26 mouse cellular contexts compared by ENCODE assay signal in the genomic region with DNA sequence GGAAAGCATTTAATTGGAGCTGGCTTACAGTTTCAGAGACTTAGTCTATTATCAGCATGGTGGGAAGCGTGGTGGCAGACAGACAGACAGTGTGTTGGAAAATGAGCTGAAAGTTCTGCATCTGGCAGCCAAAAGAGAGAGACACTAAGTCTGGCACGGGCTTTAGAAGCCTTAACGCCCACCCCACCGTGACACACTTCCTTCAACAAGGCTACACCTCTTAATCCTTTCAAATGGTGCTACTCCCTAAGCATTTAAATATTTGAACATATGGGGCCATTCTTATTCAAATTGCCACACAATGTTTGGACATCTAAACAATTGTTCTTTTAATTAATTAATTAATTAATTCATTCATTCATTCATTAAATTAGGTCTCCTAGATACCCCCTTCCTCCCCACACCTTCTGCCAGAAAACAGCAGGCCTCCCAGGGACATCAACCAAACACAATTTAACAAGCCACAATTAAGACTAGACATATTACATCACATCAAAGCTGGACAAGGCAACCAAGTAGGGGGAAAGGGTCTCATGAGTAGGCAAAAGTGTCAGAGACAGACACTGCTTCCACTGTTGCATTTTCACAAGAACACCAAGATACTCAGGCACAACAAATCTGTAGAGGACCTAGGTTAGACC.
DNase-seq lines count a peak whose midpoint lies in the region; ATAC-seq lines count a peak whose summit lies in the region.
"Had no signal": no experiment of that assay in that cellular context is flagged by ENCODE, and none has a peak within 500 bp of the region (broad histone marks: within the 10 kb centered on the region; RNA-seq: fewer than 3 reads in every experiment).

No protein-coding gene starts in this region.

- H3K4me2 ChIP-seq in hindbrain, embryonic 11.5 days (replicated peaks; ENCODE audit: low read depth, low read length): no peak overlapping the region
- H3K4me2 ChIP-seq in forebrain, embryonic 14.5 days (ENCODE audit: low read length): no peak overlapping the region
- H3K4me2 ChIP-seq: embryonic facial prominence, embryonic 12.5 days; embryonic facial prominence, embryonic 15.5 days; heart, embryonic 13.5 days; hindbrain, embryonic 14.5 days had no signal

- H3K4me3 ChIP-seq in hindbrain, embryonic 11.5 days (ENCODE audit: low read depth, low read length): no peak overlapping the region
- H3K4me3 ChIP-seq in hindbrain, embryonic 10.5 days: no peak overlapping the region
- H3K4me3 ChIP-seq in forebrain, embryonic 14.5 days (ENCODE audit: low read depth, low read length): no peak overlapping the region
- H3K4me3 ChIP-seq: embryonic facial prominence, embryonic 12.5 days; embryonic facial prominence, embryonic 15.5 days; heart, adult 2 months; heart, embryonic 10.5 days; heart, embryonic 13.5 days had no signal

- no peak for DNase-seq in hindbrain, embryonic 11.5 days (ENCODE audit: low spot score)
- no peak for DNase-seq in hindbrain, embryonic 10.5 days (ENCODE audit: low spot score)
- DNase-seq in retina, postnatal 1 day: peak; percentile 27
- no peak for DNase-seq in retina, embryonic 14.5 days (ENCODE audit: low spot score)
- peak; percentile 66 for DNase-seq in forebrain, embryonic 14.5 days (ENCODE audit: low spot score)
- no peak for DNase-seq in ovary, postnatal 14 days (ENCODE audit: low spot score)
- no peak for DNase-seq in kidney, postnatal 4 days
- DNase-seq: adrenal gland, adult 2 months; adrenal gland, postnatal 14 days; cerebellum, adult 11-12 months; cerebellum, adult 8-10 months; cerebellum, postnatal 10 days; cerebellum, postnatal 36 days; gastrocnemius, postnatal 10 days; gastrocnemius, postnatal 36 days; heart, adult 2 months; heart, postnatal 14 days; heart, postnatal 4 days; kidney, adult 2 months had no signal

- no peaks in the 10 kb centered on the region for H3K4me1 ChIP-seq in hindbrain, embryonic 11.5 days (replicated peaks; ENCODE audit: control insufficient read depth, insufficient read depth, low read length)
- no peaks in the 10 kb centered on the region for H3K4me1 ChIP-seq in hindbrain, embryonic 10.5 days (replicated peaks)
- no peaks in the 10 kb centered on the region for H3K4me1 ChIP-seq in forebrain, embryonic 14.5 days (ENCODE audit: control insufficient read depth, insufficient read depth, low read length)
- H3K4me1 ChIP-seq: embryonic facial prominence, embryonic 12.5 days; embryonic facial prominence, embryonic 15.5 days; heart, embryonic 10.5 days; heart, embryonic 13.5 days had no signal

- 69% methylated on average over 4 of the region's 4 CpGs for WGBS in hindbrain, embryonic 11.5 days
- WGBS in hindbrain, embryonic 10.5 days: 86% methylated on average over 4 of the region's 4 CpGs
- WGBS in forebrain, embryonic 14.5 days: 27% methylated on average over 4 of the region's 4 CpGs

- ATAC-seq in hindbrain, embryonic 11.5 days (ENCODE audit: low FRiP score): peak; percentile 57; the same call in 1 of the 2 replicates
- peak; percentile 78 for ATAC-seq in forebrain, embryonic 14.5 days
- ATAC-seq: CD4-positive, CD25-positive, alpha-beta regulatory T cell, adult 4 months; intestine, postnatal 0 days had no signal

- no peaks in the 10 kb centered on the region for H3K9me3 ChIP-seq in hindbrain, embryonic 11.5 days (ENCODE audit: control insufficient read depth, low read length)
- H3K9me3 ChIP-seq in hindbrain, embryonic 10.5 days: no peaks in the 10 kb centered on the region
- H3K9me3 ChIP-seq in forebrain, embryonic 14.5 days (replicated peaks; ENCODE audit: control insufficient read depth, low read length): no peaks in the 10 kb centered on the region
- H3K9me3 ChIP-seq: embryonic facial prominence, embryonic 12.5 days; embryonic facial prominence, embryonic 15.5 days; heart, embryonic 10.5 days; heart, embryonic 13.5 days had no signal

- H3K36me3 ChIP-seq in hindbrain, embryonic 11.5 days (ENCODE audit: control insufficient read depth, insufficient read depth, low read length): no peaks in the 10 kb centered on the region
- H3K36me3 ChIP-seq in hindbrain, embryonic 10.5 days: no peaks in the 10 kb centered on the region
- no peaks in the 10 kb centered on the region for H3K36me3 ChIP-seq in forebrain, embryonic 14.5 days (ENCODE audit: control insufficient read depth, insufficient read depth, low read length)
- H3K36me3 ChIP-seq: embryonic facial prominence, embryonic 12.5 days; embryonic facial prominence, embryonic 15.5 days; heart, embryonic 10.5 days; heart, embryonic 13.5 days had no signal

- H3K27ac ChIP-seq in hindbrain, embryonic 11.5 days (ENCODE audit: low read depth, low read length): no peak overlapping the region
- no peak overlapping the region for H3K27ac ChIP-seq in hindbrain, embryonic 10.5 days
- H3K27ac ChIP-seq in forebrain, embryonic 14.5 days (ENCODE audit: low read depth, low read length): no peak overlapping the region
- H3K27ac ChIP-seq: embryonic facial prominence, embryonic 12.5 days; embryonic facial prominence, embryonic 15.5 days; heart, adult 2 months; heart, embryonic 10.5 days; heart, embryonic 13.5 days; hindbrain, embryonic 14.5 days had no signal

- H3K9ac ChIP-seq in hindbrain, embryonic 11.5 days (ENCODE audit: low read depth, low read length): no peak overlapping the region
- H3K9ac ChIP-seq in forebrain, embryonic 14.5 days (ENCODE audit: low read length): no peak overlapping the region
- H3K9ac ChIP-seq: embryonic facial prominence, embryonic 12.5 days; embryonic facial prominence, embryonic 15.5 days; heart, embryonic 13.5 days; hindbrain, embryonic 14.5 days had no signal

- H3K27me3 ChIP-seq in hindbrain, embryonic 11.5 days (ENCODE audit: control insufficient read depth, insufficient read depth, low read length): no peaks in the 10 kb centered on the region
- H3K27me3 ChIP-seq in hindbrain, embryonic 10.5 days (ENCODE audit: insufficient read depth, poor library complexity, severe bottlenecking): no peaks in the 10 kb centered on the region
- H3K27me3 ChIP-seq in forebrain, embryonic 14.5 days (replicated peaks; ENCODE audit: control insufficient read depth, insufficient read depth, low read length): no peaks in the 10 kb centered on the region
- H3K27me3 ChIP-seq: embryonic facial prominence, embryonic 12.5 days; embryonic facial prominence, embryonic 15.5 days; heart, embryonic 13.5 days had no signal

Comparison
In these comparisons a context has a peak if more than half of its experiments do, and no peak if none do; other contexts are left out.
1. DNase-seq: peak in retina, postnatal 1 day (single experiment) and forebrain, embryonic 14.5 days (single experiment); none in hindbrain, embryonic 11.5 days (single experiment), hindbrain, embryonic 10.5 days (single experiment), retina, embryonic 14.5 days (single experiment), ovary, postnatal 14 days (single experiment) and kidney, postnatal 4 days (0 of 2).